Mouse (Mus musculus) C2C12 (cell line): ENCODE data around the gene Prkra.

ENCODE experiments used
- CEBPB ChIP-seq: IDR thresholded peaks from one replicate; pipeline ENCODE4 v1.6.1; 2011; ENCODE audit warnings: low read depth, mild to moderate bottlenecking, control low read depth, moderate library complexity
- CTCF ChIP-seq: IDR thresholded peaks from one replicate; pipeline ENCODE4 v1.5.1; 2011; ENCODE audit not compliant: control insufficient read depth, insufficient read depth, insufficient read length
- USF1 ChIP-seq: IDR thresholded peaks from one replicate; pipeline ENCODE4 v1.6.1; 2011; ENCODE audit warnings: low read depth, mild to moderate bottlenecking, control low read depth, moderate library complexity

GRCm38 (mm10) chr2:76630293-76630692 lies 17.5 kb downstream of the Prkra start:
- no peak for TF ChIP-seq CTCF
- no peak for TF ChIP-seq USF1
- no peak for TF ChIP-seq CEBPB
